Mouse (Mus musculus) ES-Bruce4 (cell line): Measurements from ENCODE around the gene Rex1bd. TPM values are rescaled to one million over a fixed set of nuclear protein-coding genes. Genes with fewer than 3 reads are reported as not detected.

Source experiments
- H3K27ac ChIP-seq: 2 replicates; pipeline ENCODE4 v1.5.1; 2012; ENCODE audit warnings: low read length, inconsistent platforms; ENCODE audit not compliant: insufficient read depth
- H3K27me3 ChIP-seq: 2 replicates; pipeline ENCODE4 v1.6.1; 2012; ENCODE audit warnings: mild to moderate bottlenecking, low read length, inconsistent platforms; ENCODE audit not compliant: control insufficient read depth, poor library complexity, insufficient read depth, severe bottlenecking
- H3K36me3 ChIP-seq: 2 replicates; pipeline ENCODE4 v1.6.1; 2012; ENCODE audit warnings: inconsistent platforms, mild to moderate bottlenecking, low read length, moderate library complexity; ENCODE audit not compliant: control insufficient read depth, poor library complexity, insufficient read depth, severe bottlenecking
- H3K4me1 ChIP-seq: one replicate; pipeline ENCODE4 v1.8.1; 2011; ENCODE audit warnings: low read length; ENCODE audit not compliant: control insufficient read depth, insufficient read depth
- H3K4me3 ChIP-seq: 2 replicates; pipeline ENCODE4 v1.5.1; 2011; ENCODE audit warnings: low read depth, mild to moderate bottlenecking, low read length
- H3K9ac ChIP-seq: 2 replicates; pipeline ENCODE4 v1.6.1; 2012; ENCODE audit warnings: low read depth, mild to moderate bottlenecking, inconsistent platforms; ENCODE audit not compliant: poor library complexity, severe bottlenecking
- H3K9me3 ChIP-seq: replicated peaks from 2 replicates; pipeline ENCODE4 v1.6.1; 2012; ENCODE audit warnings: mild to moderate bottlenecking, low read length, inconsistent platforms; ENCODE audit not compliant: control insufficient read depth, poor library complexity, insufficient read depth, severe bottlenecking
- CTCF ChIP-seq: IDR thresholded peaks from one replicate; pipeline ENCODE4 v1.8.1; 2011; ENCODE audit warnings: low read depth, low read length
- EP300 ChIP-seq: IDR thresholded peaks from 2 replicates; pipeline ENCODE4 v1.6.1; 2011; ENCODE audit warnings: low read depth, low read length; ENCODE audit not compliant: insufficient read depth
- POLR2A ChIP-seq: IDR thresholded peaks from one replicate; pipeline ENCODE4 v1.8.1; 2011; ENCODE audit warnings: low read length; ENCODE audit not compliant: insufficient read depth
- polyA plus RNA-seq: library from polyadenylated mRNA; stranded (reverse); fragments of >200 nt; gene quantifications from 2 replicates; pipeline ENCODE4 v1.2.4, GENCODE M21; 2011; ENCODE audit warnings: low read depth; ENCODE audit not compliant: missing spikeins, insufficient read depth, insufficient read length

The Rex1bd gene
- polyA plus RNA-seq, 1 experiment: 40.0 TPM

DNA sequence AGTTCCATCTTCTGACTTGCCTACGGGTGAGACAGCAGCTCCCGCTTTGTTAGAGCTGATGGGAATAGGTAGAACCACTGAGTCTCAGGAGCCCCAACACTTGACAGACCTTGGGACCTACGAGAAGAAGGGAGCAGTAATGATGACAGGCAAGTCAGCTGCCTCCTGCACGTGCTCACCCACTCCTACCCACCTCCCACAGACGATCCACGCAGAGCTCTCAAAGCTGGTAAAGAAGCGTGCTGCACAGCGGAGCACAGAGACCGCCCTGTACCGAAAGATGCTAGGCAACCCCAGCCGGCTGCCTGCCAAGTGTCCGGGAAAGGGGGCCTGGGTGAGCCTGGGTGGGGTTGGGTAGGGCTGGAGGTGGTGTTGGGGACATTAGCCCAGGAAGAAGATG lies 27.7 kb upstream of the Rex1bd start:
- Histone ChIP-seq H3K9me3 (no peaks in the 10 kb centered on the region), H3K27ac (no peak overlapping the region), H3K4me1 (no peaks in the 10 kb centered on the region), H3K36me3 (peaks cover 28% of the 10 kb centered on the region), H3K9ac (no peak overlapping the region), H3K27me3 (no peaks in the 10 kb centered on the region), H3K4me3 (no peak overlapping the region)
- TF ChIP-seq CTCF (no peak), EP300 (no peak), POLR2A (no peak)

DNA sequence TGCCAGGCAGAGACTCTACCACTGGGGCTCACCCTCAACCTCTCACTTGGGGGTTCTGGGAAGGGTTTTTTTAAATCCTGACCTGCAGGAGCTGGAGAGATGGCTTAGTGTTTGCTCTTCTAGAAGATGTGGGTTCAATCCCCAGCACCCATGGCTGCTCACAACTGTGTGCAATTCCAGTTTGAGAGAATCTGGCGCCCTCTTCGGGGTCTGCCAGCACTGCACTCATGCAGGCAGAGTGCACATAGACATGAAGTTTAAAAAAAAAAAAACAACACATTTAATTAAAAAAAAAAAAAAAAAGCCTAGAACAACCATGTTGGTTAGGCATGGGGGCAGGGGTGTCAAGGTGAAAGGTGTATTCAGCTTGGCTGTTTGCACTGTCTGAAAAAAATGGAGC lies 23.8 kb upstream of the Rex1bd start:
- H3K27ac ChIP-seq: no peak overlapping the region
- no peak overlapping the region for H3K9ac ChIP-seq
- peaks cover 28% of the 10 kb centered on the region for H3K36me3 ChIP-seq
- H3K4me1 ChIP-seq: peaks cover 3% of the 10 kb centered on the region
- TF ChIP-seq POLR2A (no peak), CTCF (peak; percentile 43)
- H3K27me3 ChIP-seq: no peaks in the 10 kb centered on the region
- no peak overlapping the region for H3K4me3 ChIP-seq
- H3K9me3 ChIP-seq: no peaks in the 10 kb centered on the region

DNA sequence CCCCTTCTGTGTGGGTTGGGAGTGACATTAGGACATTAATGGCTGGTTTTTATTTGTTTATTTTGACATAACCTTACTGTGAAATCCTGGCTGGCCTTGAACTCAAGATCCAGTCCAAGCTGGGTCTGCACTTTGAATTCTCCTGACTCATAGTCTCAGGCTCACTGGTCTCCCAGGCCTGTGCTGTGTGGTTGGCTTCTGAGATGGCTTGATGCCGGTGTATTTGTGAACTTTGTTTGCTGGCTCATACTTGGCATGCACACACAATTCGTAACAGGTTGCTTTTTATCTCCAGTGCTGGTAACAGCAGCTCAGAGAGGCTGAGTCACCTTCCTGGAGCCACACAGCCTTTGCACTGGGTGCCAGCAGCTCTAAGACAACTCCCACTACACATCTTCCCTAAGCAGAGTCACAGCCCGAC lies 23.2 kb upstream of the Rex1bd start:
- Histone ChIP-seq H3K9ac (no peak overlapping the region), H3K4me3 (no peak overlapping the region), H3K27ac (no peak overlapping the region), H3K36me3 (peaks cover 28% of the 10 kb centered on the region), H3K27me3 (no peaks in the 10 kb centered on the region), H3K4me1 (peaks cover 3% of the 10 kb centered on the region), H3K9me3 (no peaks in the 10 kb centered on the region)
- TF ChIP-seq CTCF: no peak
- TF ChIP-seq POLR2A: no peak
- no peak for TF ChIP-seq EP300

DNA sequence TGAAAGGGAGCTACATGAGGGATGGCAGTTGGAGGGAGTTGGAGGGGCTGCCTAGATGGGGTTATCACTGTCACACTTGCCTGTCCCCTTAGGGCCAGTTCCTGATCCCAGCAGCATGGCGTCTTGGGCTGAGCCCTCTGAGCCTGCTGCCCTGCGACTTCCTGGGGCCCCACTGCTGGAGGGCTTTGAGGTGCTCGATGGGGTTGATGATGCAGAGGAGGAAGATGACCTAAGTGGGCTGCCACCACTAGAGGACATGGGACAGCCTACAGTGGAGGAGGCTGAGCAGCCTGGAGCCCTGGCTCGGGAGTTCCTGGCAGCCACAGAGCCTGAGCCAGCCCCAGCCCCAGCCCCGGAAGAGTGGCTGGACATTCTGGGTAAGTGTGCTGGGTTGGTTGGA lies 22.7 kb upstream of the Rex1bd start:
- Histone ChIP-seq H3K36me3 (peaks cover 28% of the 10 kb centered on the region), H3K27me3 (no peaks in the 10 kb centered on the region), H3K9ac (no peak overlapping the region), H3K4me3 (no peak overlapping the region), H3K9me3 (no peaks in the 10 kb centered on the region), H3K4me1 (peaks cover 3% of the 10 kb centered on the region), H3K27ac (no peak overlapping the region)
- TF ChIP-seq CTCF (no peak), POLR2A (no peak), EP300 (no peak)

DNA sequence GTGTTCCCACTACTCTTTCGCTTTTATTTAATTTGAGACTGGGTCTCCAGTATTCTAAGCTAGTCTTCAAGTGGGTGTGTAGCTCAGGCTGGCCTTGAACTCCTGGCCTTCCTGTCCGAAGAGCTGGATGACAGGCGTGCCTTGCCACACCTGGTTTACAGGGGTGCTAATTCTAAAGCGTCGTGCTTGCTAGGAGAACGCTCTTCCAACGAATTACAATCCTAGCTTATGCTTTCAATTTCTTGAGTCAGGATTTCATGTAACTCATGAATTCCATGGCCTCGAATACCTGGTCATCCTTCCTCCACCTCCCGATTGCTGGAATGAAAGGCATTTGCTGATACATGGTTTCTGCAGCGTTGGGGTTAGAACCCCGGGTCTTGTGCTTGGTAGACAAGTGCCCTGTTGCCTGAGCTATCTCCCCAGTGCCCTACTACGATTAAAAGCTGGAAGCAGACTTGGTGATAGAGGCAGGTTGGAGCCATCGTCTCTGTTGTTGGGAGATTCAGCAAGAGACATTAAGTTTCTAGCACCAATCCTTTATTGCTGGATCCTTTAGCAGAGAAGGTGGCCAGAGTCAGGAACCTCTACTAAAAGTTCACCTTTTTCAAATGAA lies 21.7 kb upstream of the Rex1bd start:
- Histone ChIP-seq H3K9me3 (no peaks in the 10 kb centered on the region), H3K27me3 (no peaks in the 10 kb centered on the region), H3K36me3 (peaks cover 24% of the 10 kb centered on the region), H3K4me3 (peak overlapping the region; percentile 99), H3K27ac (peak overlapping the region; percentile 84), H3K9ac (peak overlapping the region; percentile 94), H3K4me1 (peaks cover 3% of the 10 kb centered on the region)
- no peak for TF ChIP-seq EP300
- TF ChIP-seq POLR2A: no peak
- no peak for TF ChIP-seq CTCF

DNA sequence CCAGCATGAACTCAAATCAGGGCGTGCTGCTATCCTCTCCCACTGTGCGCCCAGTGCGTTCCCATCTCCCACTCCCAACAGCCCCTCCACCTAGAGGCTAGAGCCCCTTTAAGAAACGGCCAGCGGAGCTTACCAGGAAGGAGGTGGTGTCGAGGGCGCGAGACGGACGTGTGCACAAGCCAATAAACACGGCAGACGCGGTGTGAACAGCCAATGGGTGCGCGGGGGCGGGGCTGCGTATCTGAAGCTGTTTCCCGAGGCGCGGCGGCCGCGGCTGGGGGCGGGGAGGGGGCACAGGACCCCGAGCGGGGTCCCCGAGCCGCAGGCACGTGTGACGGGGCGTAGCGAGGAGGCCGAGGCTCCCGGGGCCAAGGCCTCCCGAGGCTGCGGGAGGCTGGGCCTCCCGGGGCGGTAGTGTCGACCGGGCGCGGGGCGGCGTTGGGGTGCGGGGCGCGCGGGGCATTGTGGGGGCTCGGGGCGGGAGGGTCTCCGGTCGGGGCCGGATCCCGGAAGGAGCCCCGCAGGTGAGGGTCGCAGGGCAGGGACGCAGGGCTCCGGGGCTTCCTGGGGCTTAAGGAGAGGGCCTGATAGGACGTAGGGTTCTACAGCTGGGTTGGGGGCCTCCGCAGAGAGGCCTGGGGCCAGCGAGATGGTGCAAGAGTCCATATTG lies 21.1 kb upstream of the Rex1bd start, which contains the start of the genes Fkbp8 and Kxd1:
TSS of gene Fkbp8 (plus strand) at position 213 of the 670 bp plus-strand sequence.
TSS of gene Kxd1 (minus strand) at position 445 of the 670 bp plus-strand sequence.
- peaks cover 3% of the 10 kb centered on the region for H3K4me1 ChIP-seq
- H3K9me3 ChIP-seq: no peaks in the 10 kb centered on the region
- peaks cover 20% of the 10 kb centered on the region for H3K36me3 ChIP-seq
- peak within 1 kb of the TSS; percentile 94 for H3K9ac ChIP-seq
- H3K27me3 ChIP-seq: no peaks in the 10 kb centered on the region
- H3K27ac ChIP-seq: peak within 1 kb of the TSS; percentile 84
- TF ChIP-seq POLR2A (peak; percentile 77), CTCF (no peak)
- peak within 1 kb of the TSS; percentile 99 for H3K4me3 ChIP-seq
